Mouse (Mus musculus): ENCODE results near the gene Kirrel3. TPM values are rescaled to one million over a fixed set of nuclear protein-coding genes. Genes with fewer than 3 reads are reported as not detected.

The Kirrel3 gene
- total RNA-seq, 2 experiments from 2014 or later = 0.88 to 1.6 TPM

DNA sequence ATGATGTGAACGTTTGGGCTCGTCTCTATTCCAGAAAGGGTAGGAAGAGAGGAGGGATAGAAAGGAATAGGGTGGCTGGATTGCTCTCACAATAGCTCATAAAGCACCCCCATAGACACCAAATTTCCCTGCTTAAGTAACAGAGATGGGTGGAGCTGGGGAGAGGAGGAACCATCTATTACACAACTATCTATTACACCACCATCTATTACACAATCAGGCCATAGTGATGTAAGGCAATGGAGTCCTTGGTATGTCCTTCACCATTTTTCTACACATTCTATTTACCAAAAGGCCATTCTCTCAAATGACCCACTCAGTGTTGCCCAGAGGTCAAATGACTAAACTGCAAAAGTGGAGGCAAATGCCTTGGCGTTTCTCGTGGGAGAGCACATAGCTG is 119.2 kb downstream of the Kirrel3 start:
- no peak for DNase-seq

DNA sequence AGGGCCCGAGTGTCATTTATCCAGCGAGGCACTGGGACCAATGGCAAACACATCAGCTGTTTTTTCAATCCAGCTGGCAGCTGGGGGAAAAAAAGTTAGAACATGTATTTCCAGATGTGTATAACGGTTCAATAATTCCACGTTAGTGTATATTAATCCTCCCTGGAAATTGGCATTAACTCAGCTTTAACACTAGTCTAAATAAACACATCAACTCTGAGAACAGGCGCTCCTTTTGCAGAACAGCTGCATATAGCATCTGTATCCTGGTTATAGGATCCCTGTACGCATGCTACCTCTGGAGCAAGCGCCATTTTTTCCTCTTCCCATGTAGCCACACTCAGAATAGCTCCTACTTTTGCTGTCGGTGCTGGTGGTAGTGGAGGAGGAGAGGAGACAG is 119.8 kb downstream of the Kirrel3 start:
- no peak for DNase-seq

DNA sequence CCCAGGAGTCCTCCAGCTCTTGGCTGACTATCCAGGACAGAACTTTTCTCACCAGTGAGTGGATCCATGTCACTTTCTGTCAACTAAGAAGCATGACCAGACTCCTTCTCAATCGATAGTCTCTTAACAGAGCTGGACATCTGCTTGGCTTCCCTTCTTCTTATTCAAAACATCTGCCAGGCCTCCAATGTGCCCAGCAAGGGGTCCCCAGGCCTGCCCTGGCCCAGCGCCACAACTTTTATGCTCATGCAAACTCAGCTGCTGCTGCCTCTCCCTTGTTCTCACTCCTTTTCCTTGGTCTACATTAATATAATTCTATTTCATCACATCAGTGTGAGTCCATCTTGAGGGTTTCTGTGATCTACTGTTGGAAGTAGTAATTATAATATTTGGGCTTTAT is 122.3 kb downstream of the Kirrel3 start:
- DNase-seq = no peak

DNA sequence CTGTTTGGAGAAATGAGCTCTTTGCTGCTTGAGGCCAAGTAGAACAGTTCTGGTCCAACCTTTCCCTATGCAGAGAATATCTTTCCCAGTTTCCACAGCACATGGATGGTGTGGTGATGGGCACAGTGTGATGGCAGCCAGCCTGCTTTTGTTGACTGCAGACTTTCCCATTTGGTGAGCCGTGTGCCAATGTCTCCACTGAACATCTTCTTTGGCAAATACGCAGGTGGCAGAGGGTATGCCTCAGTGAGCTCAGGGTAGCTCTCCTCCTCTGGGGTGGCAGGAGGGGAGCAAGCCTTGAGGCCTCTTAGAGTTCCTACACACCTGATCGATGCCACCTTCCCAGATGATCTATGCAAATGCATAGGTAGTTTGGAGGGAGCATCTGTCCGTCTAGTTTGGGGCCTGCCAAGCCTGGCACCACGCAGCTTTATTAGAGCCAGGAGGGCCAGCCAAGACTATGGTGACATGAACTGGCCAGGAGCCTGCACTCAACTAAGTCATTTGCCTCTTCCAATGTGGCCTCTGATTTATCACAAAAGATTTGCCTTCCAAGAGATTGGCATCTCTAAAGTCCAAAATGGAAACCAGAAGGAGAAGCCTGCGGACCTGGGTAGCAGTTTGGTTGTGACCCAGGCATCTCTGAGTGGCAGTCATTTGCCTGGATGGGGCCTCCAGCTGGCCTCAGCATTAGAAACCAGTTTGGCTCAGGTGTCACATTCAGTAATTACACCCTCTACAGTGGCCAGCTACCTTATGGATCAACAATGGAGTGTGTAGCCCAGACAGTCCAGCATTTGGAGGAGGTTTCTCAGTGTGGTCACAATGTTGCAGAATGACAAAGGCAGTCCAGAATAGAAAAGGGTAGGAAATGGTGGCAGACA is 127.4 kb downstream of the Kirrel3 start:
- no peak for DNase-seq

DNA sequence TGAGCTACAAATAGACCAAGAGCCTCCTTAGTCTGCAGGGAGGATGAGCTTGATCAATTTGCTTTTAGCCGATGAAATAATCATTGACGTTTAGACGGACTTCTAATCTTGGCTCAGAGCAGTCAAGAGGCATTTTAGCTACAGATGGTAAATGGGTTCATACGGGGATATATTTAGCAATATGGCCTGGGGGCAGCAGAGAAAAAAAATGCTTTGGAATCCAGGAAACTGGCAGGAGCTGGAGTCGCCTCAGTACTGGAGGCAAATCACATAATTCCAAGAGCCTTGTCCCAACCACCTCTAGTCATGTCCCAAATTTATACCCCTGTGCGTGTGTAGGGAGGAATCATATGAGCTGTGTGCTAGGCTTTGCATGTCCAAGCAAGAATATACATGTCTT is 132.4 kb downstream of the Kirrel3 start:
- DNase-seq = no peak

DNA sequence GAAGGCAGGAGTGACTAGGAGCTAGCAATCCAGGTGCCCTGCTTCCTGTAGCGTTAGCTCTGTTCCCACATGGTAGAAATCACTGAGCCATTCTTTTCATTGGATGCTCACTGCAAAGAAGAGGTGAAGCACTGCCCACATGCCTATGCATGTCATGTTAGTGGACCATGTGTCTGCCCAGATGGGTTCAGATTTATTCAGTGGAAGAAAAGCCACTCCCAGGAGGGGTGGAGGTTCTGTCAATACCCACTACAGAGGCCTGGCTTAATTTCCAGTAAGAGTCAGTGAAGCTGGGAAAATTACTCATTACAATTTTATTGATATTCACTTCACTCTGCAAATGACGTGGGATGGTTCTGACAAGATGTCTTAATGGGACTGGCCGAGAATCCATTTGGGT is 134.2 kb downstream of the Kirrel3 start:
- DNase-seq = no peak

DNA sequence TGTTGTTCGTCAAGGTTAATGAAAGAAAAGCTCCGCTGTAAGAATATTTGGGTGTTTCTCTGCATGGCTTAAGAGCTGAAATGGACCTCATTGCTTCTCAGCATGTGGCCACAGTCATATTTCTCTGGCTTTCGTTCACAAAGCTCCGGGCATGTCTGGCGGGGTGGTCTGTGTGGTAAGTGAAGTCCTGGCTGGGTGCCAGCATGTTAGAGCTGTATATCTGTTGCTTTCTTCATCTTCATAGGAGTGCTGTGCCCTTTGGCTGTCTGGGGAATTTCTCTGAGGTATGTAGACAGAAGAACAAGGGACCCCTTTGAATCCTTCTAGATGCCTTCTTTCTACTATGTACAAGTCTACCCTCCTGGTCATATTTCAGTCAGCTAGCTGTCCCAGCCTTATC is 137.8 kb downstream of the Kirrel3 start:
- no peak for DNase-seq

DNA sequence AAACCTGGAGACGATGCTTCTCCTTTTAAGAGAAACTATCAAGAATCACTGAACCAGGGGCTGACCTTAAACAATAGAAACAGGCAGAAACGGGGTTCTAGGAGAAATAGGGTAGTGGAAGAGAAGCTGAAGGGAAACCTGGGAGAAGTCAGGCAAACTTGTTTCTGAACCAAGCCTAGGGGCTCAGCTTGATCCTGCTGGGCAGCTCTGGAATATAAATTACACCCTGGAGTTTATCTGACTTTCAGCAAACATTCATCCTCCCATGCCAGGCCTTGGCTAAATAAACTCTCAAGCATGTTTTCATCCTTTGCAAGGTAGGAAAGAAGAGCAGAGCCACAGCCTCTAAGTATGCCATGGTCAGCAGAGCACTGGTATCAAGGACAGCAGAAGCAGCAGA is 138.3 kb downstream of the Kirrel3 start:
- no peak for DNase-seq

DNA sequence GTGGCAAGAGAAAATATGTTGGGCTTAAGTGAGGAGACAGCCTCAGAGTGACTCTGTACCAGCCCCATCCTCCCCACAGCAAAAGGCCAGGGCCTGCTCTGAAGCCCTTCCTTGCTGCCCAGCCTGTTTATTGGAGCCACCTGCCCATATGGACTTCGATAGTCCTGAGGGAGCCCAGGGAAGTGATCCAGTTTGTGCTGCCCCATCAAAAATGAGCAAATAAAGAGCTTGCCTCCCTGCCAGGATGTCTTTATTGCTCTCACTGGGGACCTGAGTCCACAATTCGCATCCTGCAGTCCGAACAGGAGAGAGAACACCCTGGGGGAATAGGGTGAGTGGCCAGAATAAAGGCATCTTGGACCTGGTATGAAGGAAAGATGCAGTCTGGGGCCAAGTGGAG is 143.1 kb downstream of the Kirrel3 start:
- DNase-seq = no peak

DNA sequence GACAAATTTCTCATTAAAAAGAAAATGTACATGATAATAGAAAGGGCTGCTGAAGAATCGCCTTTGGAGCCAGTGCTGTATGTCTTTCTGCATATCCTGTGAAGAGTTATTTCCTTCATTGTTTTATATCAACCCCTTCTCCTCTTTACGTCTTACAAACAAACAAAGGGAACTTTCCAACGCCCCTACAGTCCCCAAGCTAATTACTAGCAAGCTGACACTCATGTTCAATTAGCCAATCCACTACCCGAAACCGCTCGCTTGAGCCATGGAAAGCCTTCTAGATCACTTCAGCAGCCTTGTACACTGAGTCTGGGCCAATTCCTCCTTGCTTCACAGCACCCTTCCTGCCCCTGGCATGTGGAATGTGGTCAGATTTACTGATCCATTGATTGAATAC is 150.0 kb downstream of the Kirrel3 start:
- no peak for DNase-seq

DNA sequence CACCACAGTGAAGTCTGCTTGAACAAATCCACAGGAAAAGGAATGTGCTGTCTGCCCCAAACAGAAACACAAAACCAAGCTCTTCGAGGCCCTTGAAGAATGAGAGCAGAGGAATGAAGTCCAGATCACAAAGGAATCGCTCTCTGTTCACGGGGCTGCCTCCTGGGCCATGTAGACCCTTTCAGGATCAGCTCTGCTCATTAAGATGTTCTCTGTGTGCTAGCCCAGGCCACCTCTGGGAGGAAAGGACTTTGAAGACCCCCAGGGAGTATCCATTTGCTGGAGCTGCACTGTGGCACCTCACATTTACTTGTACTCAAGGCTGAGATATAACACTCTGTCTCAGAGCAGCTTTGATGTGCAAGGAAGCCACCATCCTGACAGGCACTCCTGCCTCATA is 158.2 kb downstream of the Kirrel3 start:
- no peak for DNase-seq

DNA sequence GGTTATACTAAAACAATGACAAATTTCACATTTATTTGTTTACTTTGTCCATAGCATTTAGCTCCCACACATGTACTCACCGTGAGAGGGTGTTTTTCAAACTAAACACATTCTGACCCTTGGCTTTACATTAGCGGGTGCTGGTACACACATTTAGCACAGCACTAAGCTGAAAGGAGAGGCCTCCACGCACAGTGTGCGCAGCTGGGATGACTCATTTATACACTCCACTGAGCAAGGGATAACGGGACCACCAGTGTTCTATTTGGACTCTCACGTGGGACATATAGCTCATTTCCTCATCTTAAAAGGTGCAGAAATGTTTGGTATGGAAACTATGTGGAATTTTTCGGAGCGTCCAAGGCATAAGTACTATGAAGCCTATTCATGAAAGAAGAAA is 158.7 kb downstream of the Kirrel3 start:
- no peak for DNase-seq

DNA sequence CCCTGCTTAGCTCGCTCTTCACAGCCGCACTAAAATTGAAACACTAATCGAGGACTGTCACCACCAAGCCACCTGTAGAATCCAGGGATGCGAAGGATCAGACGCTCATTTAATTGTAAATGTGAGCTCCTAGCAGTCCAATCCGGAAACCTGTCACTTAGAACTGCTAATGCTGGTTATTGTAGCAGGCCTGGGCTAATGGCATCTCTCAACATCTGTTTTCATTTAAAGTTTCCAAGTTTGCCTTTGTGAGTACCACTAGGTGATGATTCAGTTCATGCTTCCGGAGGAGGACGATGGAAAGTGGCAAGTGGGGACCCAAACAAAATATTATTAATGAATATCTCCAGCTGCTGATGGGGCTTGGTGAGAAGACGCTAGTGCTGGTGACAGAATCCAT is 161.1 kb downstream of the Kirrel3 start:
- no peak for DNase-seq

DNA sequence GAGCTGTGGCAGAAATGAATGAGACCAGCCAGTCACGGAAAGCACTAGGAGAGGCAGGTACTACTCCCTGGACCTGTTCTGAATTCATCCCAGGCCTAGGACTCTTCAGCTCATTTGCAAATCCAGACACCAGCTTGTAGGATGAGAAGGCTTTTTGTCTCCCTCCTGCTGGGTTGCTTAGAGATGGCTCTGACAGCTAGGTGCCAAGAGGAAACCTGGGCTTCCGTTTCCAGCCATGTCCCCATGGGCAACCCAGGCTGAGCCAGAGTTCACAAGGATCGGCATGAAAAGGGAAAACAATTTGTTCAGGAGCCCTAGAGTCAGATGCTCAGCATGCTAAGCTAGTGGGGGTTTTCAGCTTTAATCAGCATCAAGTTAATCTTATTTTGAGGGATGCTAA is 166.6 kb downstream of the Kirrel3 start:
- no peak for DNase-seq

DNA sequence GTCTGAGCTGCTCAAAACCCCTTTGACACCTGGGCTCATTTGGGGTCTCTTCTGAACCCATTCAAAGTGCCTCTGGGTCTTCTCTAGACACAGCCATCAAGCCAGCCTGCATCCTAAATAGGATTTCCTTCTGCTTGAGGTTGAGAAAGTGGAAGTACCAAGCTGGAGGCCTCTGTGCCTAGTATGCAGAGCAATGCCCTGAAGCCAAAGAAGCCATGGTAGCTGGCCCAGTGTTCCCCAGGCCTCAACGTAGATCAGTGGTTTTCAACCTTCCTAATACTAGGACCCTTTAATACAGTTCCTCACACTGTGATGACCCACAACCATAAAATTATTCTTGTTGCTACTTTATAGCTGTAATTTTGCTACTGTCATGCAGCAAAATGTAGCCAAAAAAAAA is 167.4 kb downstream of the Kirrel3 start:
- DNase-seq = no peak

DNA sequence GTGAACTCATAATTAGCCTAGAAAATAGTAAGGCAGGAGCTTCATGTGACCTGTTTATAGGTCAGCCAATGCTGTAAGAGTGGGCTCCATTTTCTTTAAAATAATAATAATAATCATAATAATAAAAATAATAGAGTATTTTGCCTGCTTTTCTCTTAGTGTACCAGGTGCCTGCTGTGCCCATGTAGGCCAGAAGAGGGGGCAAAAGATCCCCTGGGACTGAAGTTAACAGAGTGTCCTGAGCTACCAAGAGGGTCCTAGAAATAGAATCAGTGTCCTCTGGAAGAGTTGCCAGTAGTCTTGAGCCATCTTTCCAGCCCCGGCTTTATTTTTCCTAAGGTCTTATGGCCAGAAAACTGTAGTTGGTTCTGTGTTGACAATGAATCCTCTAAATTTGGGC is 174.9 kb downstream of the Kirrel3 start:
- peak; percentile 35 for DNase-seq

DNA sequence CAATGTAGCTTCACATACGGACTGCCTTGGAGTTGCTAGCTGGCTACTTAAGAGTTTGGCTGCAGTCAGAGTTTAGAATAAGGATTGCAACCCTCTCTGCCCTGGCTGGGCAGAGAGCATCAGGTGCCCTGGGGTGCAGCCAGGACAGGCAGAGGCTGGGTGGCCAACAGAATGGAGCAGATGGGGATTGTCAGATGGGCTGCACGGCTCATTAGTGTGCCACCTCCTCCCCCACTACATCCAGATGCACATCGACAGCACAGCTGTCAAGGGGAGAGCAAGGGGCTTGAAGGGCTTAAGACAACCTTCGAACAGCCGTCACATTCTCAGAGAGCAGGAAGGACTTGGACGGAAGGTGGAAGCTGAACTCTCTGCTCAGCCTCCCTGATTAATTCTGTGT is 177.7 kb downstream of the Kirrel3 start:
- DNase-seq = no peak

DNA sequence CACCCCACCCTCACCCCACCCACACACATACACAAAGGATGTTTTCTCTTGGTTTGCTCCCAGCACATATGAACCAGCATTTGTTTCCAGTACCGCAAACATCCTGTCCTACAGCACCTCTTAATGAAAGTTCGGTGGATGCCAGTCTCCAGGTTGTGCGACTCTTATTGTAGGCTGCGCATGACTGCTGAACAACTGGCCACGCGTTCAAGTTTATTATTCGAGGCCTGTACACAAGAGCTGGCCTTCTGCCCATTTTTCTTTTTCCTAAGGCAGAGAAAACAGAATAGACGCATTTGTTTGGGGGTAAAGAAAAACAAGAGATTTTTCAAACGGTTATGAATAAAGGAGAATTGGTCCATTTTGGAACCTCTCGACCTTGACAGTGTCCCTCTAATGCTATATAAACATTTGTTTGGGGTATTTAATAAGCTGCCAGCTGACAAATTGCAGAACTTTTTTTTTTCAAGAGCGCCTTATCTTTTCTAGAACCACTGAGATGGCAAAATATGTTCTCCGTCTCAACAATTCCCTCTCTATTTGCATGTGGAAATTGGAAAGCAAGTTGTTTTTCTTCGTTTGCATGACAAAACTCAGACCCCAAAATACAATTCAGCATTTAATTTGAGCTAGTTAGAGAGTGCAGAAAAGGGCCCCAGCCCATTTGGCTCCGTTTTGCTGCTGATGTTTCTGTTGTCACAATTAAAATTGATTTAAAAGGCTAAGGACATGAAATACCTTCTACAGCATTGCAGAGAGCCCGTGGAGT is 179.9 kb downstream of the Kirrel3 start:
- no peak for DNase-seq

DNA sequence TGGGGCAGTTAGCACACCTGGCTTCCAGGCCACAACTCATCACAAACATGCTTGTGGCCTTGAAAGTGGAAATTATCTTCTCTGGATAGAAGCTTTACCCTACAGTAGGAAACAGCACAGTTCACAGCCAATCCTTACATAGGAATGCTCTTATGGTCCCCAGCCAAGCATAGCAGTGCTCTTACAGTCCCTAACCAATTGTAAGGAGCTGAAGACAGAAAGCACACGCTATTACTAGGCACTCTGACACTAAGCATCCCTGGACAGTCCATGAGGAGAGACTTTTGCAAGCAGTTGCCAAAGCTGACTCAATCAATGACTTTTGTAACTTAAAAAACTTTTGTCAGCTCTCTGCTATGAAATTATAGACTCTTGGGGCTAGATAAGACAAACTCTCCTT is 181.5 kb downstream of the Kirrel3 start:
- no peak for DNase-seq

DNA sequence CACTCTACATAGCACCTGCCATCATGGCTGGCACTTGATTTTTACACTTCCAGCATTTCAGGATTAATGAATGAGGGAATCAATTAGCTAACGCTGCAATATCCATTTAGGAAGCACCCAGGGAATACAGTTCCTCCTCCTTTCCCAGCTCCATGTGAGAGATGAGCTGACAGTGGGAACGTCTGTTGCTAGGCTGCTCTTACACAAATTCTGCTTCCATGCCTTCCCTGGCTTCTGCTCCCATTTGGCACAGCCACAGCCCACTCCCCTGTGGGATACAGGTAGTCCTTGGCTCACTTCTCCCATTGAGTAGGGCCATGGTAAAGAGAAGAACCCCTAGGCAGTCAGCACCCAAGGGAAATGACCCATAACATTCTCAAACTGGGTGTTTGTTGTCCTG is 185.2 kb downstream of the Kirrel3 start:
- no peak for DNase-seq

DNA sequence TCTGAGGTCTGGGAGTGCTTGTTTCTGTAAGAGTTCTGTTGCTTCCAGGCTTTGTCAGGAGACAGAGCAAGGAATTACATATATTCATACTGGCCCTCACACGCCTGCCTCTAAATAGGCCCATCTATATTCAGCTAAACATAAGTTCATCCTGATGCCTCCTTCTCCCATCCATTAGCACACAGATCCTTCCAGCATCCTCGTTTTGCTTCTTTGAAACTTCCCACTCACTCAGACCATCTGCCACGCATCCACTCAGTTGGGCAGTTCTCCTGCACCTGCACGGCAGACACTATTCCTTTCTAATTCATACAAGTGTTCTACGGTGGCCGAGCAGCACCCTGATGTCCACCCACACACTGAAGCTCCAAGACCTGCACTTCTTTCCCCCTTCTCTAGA is 201.1 kb downstream of the Kirrel3 start:
- DNase-seq = no peak

DNA sequence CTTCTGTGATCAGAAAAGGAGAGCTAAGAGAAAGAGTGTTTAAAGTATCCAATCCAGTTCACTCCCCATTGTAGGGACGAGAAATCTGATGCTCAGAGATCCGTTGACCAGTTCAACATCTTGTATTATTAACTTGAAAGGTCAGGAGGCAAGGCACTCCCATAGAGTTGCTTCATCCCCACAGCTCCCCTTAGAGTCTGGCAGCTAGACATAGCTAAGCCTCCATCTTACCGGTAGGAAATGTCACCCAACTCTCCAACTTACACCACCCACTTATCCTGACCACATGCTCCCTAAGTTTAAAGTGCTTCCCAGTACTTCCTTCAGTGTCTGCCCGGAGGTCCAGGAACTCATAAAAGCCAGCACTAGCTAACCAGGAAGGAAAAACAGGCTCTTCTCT is 202.7 kb downstream of the Kirrel3 start:
- no peak for DNase-seq

DNA sequence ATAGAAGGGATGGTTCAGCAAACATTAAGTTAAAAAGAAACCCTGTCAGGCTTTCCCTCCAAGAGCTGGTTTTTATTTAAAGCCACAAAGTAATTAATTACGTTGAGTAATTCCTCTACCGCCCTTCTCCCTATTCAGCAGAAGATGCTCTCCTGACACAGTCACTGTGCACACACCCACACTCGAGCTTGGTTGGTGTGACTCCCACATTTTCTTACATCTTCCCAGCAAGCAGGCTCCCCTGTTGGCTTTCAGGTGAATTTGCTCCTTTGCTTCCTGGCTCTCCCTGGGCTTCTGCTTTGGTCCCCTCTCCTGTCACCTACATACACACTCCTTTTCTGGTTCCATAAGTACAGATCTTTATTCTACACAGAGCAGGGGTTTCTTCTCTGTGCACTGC is 203.7 kb downstream of the Kirrel3 start:
- DNase-seq = no peak

DNA sequence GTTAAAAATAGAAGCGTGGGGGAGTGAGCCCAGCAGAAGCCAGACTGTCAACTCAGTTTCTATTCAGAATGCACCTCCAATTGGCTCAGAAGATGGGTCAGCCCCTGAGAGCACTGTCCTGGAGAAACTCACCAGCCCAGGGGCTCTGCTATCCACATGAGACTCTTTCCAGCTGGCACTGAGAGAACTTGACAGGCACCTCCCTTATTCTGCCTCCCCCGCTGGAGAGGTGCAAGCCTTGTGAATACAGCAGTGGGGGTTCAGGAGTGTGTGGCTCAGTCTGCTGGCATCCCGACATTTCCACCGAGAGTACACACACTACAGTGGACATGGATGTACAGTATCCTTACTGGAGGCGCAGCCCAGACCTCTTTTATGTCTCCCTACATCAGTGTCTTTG is 210.0 kb downstream of the Kirrel3 start:
- DNase-seq = no peak
